Mouse (Mus musculus) embryonic fibroblast, embryonic 13.5 days (primary cell): ENCODE measurements around the gene Nup155. TPM values are rescaled to one million over a fixed set of nuclear protein-coding genes. Genes with fewer than 3 reads are reported as not detected.

Experiments used
- H3K27ac ChIP-seq: 2 replicates; pipeline ENCODE4 v1.5.1; 2012; ENCODE audit warnings: low read length, control low read depth, inconsistent platforms; ENCODE audit not compliant: insufficient read depth
- H3K4me1 ChIP-seq: 2 replicates; pipeline ENCODE4 v1.6.1; 2011; ENCODE audit warnings: low read length; ENCODE audit not compliant: control insufficient read depth, insufficient read depth
- H3K4me3 ChIP-seq: 2 replicates; pipeline ENCODE4 v1.5.1; 2011; ENCODE audit warnings: mild to moderate bottlenecking, control low read depth, low read length; ENCODE audit not compliant: insufficient read depth
- CTCF ChIP-seq: IDR thresholded peaks from 2 replicates; pipeline ENCODE4 v1.5.1; 2011; ENCODE audit warnings: mild to moderate bottlenecking, control low read depth, low read length, moderate library complexity, borderline replicate concordance; ENCODE audit not compliant: insufficient read depth
- POLR2A ChIP-seq: IDR thresholded peaks from 2 replicates; pipeline ENCODE4 v1.6.1; 2011; ENCODE audit warnings: low read depth, mild to moderate bottlenecking, control low read depth, low read length, moderate library complexity
- polyA plus RNA-seq: library from polyadenylated mRNA; stranded (reverse); fragments of >200 nt; gene quantifications from 2 replicates; pipeline ENCODE4 v1.2.4, GENCODE M21; 2011; ENCODE audit warnings: low read depth; ENCODE audit not compliant: missing spikeins, insufficient read length

The Nup155 gene
- polyA plus RNA-seq, 1 experiment, result 46.3 TPM

GRCm38 (mm10) chr15:8108360-8108965 is 610 bp upstream of the Nup155 start:
- 0 out of 2 replicates have a peak, but pooled peaks have one; percentile 27 for TF ChIP-seq POLR2A
- TF ChIP-seq CTCF, result no peak
- H3K27ac ChIP-seq, result peak overlapping the region; percentile 36; the same call in 1 of the 2 replicates
- H3K4me3 ChIP-seq, result peak overlapping the region; percentile 46
- no peaks in the 10 kb centered on the region for H3K4me1 ChIP-seq

- H3K4me3 ChIP-seq, result peak overlapping the region; percentile 65
- H3K4me1 ChIP-seq, result no peaks in the 10 kb centered on the region
- no peak overlapping the region for H3K27ac ChIP-seq
- TF ChIP-seq CTCF, result no peak
- no peak for TF ChIP-seq POLR2A
These were observed 709 bp downstream of the Nup155 start for GRCm38 (mm10) chr15:8109782-8110181.

DNA sequence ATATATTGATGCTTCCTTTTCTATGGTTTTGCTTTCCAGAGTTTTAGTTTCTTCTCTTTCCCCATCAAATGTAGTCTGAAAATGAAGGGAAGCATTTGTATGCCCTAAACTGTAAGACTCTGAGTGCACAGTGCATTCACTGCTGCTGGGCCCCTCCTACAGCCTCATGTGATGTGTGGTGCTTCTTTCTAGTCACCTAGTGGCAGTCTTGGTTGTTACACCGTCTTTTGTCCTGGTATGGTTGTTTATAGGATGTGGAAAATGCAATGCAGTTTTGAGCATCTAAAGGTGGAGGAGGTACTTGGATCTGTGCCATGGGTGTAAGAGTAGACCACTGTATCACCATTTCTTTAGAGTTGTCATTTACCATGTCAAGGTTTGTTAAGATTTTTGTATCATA is 20.2 kb downstream of the Nup155 start:
- TF ChIP-seq CTCF, result no peak
- TF ChIP-seq POLR2A, result no peak
- no peak overlapping the region for H3K27ac ChIP-seq
- no peaks in the 10 kb centered on the region for H3K4me1 ChIP-seq
- no peak overlapping the region for H3K4me3 ChIP-seq

- no peak for TF ChIP-seq CTCF
- no peak overlapping the region for H3K27ac ChIP-seq
- no peaks in the 10 kb centered on the region for H3K4me1 ChIP-seq
- H3K4me3 ChIP-seq, result no peak overlapping the region
These were observed 22.2 kb downstream of the Nup155 start for GRCm38 (mm10) chr15:8131268-8131667.

GRCm38 (mm10) chr15:8131761-8132160 is 22.7 kb downstream of the Nup155 start:
- Histone ChIP-seq H3K4me3 (no peak overlapping the region), H3K4me1 (no peaks in the 10 kb centered on the region), H3K27ac (no peak overlapping the region)
- TF ChIP-seq POLR2A, result no peak
- TF ChIP-seq CTCF, result no peak

GRCm38 (mm10) chr15:8135606-8136005 is 26.5 kb downstream of the Nup155 start:
- Histone ChIP-seq H3K4me1 (no peaks in the 10 kb centered on the region), H3K27ac (no peak overlapping the region), H3K4me3 (no peak overlapping the region)
- TF ChIP-seq POLR2A (no peak), CTCF (no peak)

DNA sequence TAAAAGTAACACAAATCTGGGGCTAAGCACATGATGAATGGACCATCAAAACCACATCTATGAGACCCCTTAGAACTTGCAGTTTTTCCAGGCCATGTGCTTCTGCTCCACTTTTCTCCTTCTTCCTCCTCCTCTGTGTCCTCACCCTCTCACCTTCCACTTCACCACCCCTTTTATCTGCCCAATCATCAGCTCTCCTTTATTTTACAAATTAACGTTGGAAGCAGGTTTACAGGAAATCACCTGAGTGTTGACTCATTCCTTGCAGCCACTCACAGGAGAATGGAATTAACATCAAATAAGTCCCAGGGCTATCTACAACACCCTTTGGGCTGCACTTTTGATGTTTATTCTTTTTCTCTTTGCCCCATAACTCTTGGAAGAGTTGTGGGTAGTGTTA is 52.8 kb downstream of the Nup155 start:
- Histone ChIP-seq H3K27ac (no peak overlapping the region), H3K4me1 (no peaks in the 10 kb centered on the region), H3K4me3 (no peak overlapping the region)
- TF ChIP-seq POLR2A (no peak), CTCF (no peak)

DNA sequence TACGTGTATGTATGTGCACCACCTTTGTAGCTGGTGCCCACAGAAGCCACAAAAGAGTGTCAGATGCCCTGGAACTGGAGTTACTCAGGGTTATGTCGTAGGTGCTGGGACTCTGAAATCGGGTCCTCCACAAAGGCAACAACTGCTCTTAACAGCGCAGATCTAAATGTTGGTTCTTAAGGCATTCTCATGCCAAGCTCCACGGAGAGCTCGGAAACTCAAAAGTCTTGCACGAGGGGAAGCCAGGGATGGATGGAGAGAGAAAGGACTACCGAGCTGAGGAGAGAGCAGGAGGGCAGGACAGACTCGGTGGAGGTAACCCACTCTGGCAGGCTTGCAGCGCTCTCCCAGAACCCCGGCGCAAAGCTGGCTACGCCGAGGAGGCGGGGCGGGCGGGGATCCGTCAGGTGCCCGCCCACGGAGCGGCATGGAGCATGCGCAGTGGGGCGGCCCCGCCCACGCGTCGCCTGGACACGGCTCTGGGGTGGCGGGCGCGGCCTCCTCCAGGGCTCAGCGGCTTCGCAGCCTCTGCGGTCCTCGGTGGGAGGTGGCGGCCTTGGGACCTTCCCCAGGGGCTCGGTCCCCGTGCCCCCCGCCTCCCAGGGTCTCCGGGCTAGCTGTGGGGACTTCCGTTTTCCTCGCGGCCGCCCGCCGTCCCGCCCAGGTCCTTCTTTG is 59.7 kb downstream of the Nup155 start, which contains the start of gene Cplane1:
TSS of gene Cplane1 (plus strand) at position 516 of the 675 bp plus-strand sequence.
- peak; percentile 98 for TF ChIP-seq POLR2A
- TF ChIP-seq CTCF, result no peak
- peak within 1 kb of the TSS; percentile 47 for H3K4me3 ChIP-seq
- H3K4me1 ChIP-seq, result no peaks in the 10 kb centered on the region
- peak within 1 kb of the TSS; percentile 6; the same call in 1 of the 2 replicates for H3K27ac ChIP-seq

- TF ChIP-seq POLR2A (no peak), CTCF (no peak)
These were observed 60.2 kb downstream of the Nup155 start for GRCm38 (mm10) chr15:8169266-8169746.

DNA sequence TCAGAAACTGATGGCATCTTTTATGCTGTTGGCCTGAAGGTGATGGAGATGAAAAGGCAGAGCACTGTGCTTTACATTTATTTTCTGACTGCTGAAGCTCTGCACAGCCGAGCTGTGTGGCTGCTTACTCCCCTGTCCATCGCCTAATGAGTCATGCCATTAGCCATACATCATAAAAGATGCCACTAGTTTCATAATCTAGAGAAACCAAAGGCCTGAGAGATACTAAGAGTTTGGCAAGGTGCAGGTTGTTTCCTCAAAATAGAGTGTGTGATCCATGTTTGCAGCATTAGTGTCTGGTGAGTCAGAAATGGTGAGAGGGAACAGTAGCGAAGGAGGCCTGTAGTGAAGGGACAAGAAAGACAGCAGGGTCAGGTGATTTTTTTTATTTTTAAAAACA is 80.5 kb downstream of the Nup155 start:
- Histone ChIP-seq H3K4me1 (no peaks in the 10 kb centered on the region), H3K4me3 (no peak overlapping the region), H3K27ac (no peak overlapping the region)
- no peak for TF ChIP-seq POLR2A
- no peak for TF ChIP-seq CTCF

More at GRCm38 (mm10) chr15:8169266-8169746, 60.2 kb downstream of the Nup155 start:
- peak overlapping the region; percentile 47 for H3K4me3 ChIP-seq
- H3K4me1 ChIP-seq, result no peaks in the 10 kb centered on the region
- H3K27ac ChIP-seq, result no peak overlapping the region; the same call in 1 of the 2 replicates

DNA sequence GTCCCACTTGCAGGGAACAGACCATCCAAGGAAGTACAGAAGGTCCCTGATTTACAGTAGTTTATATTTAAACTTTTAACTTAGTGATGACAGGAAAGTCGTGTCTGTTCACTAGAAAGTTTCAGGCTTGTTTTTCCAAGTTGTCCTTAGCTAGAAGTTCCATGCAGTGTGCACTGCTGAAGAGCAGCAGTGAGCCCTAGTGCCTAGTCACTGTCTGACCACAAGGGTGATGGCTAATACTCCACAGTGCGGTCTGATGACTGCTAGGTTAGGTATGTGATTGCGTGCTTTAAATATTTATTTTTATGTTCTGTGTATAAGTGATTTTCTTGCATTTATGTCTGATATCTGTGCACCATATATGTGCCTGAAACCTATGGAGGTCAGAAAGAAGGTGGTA is 81.4 kb downstream of the Nup155 start:
- Histone ChIP-seq H3K4me1 (no peaks in the 10 kb centered on the region), H3K4me3 (no peak overlapping the region), H3K27ac (peak overlapping the region; percentile 53; the same call in 1 of the 2 replicates)
- TF ChIP-seq CTCF (no peak; the same call in 1 of the 2 replicates), POLR2A (no peak)
